Mouse (Mus musculus) bone marrow, adult 2 months (tissue): ENCODE measurements at regions not wholly inside any gene's neighbourhood (a gene's known extent, or its start where the extent isn't known, plus 50 kb on each side); places are given as distances from the start of the nearest gene placed in this dataset.

Experiments
- CTCF ChIP-seq: fragments of 200-500 bp; IDR thresholded peaks from 2 replicates; pipeline ENCODE4 v1.5.1; 2011; ENCODE audit warnings: low read length, control low read depth; ENCODE audit not compliant: control insufficient read depth, insufficient read depth
- POLR2A ChIP-seq: fragments of 200-500 bp; IDR thresholded peaks from 2 replicates; pipeline ENCODE4 v1.6.1; 2011; ENCODE audit warnings: low read depth, mild to moderate bottlenecking, control low read depth, low read length, borderline replicate concordance; ENCODE audit not compliant: control insufficient read depth

DNA sequence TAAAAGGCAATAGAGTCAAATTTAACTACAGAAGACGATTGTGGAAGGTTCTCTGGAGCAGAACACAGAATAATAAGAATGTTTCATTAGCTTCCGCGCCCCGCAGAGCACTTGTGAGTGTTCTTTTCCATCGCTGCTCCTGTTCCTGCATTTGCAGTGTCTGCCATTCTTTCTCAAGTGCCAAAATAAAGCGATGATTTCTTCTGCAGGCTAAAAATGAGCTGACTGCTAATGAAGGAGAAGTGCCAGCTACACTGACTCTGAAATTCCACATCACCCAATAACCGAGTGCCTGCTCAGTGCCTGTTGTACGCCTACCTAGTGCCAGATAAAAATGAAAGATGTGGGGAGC lies 165.0 kb downstream of the Usp46 start:
- no peak for TF ChIP-seq POLR2A
- no peak for TF ChIP-seq CTCF
